Mouse (Mus musculus) v-Abl transformed pro-B cells (cell line): ENCODE results near the gene Ocln.

Experiments used
- in situ Hi-C, 2 experiments: fragments of 400-800 bp; cut with MboI; formaldehyde crosslinking; loops; one replicate each; pipeline ENCODE4 v1.15.1; 2025; ENCODE audit not compliant: unreplicated experiment in 2 of 2

Gene Ocln

DNA sequence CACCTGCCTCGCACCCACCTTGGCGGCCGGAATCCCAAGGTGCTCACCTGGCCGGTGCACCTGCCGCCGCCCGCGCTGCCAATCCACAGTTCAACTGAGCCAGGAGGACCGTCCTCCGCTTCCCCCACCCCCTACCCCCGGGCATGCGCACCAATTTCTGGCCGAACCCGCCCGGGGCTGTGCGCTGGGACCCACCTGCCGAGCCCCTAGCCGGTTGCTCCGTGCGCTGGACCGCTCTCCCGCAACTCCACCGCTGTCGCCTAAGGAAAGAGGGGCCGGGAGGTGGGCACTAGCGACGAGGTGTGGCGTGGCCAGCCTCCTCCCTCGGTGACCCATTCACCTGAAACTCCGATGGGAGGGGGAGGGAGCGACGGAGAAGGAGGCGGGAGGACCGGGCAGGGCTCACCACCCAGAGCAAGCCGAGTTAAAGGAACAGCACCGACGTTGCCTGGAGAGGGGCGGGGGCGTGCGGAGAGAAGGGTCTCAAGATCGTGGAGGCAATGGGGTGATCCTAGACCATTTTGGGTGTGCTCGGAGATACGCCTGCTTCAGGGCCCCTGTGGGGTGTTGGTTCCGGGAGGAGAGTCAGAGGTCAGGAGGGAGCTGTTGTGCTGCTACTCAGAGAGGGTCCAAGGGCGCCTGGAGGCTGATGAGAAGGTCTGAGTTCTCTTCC, at the start of gene Ocln:
TSS of gene Ocln (minus strand) at position 350 of the 673 bp plus-strand sequence.
- in situ Hi-C loops, result no loop called here

DNA sequence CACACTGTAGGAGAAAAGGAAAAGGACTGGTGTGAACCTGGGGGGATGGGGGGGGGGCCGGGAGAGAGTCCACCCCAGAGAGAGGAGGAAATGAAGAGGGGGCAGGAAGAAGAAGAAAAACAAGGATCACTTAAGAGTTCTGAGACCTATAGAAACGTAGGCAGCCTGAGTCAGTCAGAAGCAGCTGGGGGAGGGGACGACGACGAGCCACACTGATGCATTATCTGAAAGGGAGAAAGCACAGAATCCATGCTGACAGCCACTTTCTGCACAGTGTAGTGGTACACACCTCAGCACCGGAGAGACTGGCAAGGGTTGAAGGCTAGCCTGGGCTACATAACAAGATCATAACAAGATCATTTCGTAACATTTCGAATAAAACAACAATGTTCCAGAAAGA, 48.5 kb upstream of the Ocln start:
- in situ Hi-C loops, result loop anchor here in 1 of 2 experiments (25.0 kb wide), 1 partner anchor 764 kb away; no protein-coding TSS in a partner anchor

DNA sequence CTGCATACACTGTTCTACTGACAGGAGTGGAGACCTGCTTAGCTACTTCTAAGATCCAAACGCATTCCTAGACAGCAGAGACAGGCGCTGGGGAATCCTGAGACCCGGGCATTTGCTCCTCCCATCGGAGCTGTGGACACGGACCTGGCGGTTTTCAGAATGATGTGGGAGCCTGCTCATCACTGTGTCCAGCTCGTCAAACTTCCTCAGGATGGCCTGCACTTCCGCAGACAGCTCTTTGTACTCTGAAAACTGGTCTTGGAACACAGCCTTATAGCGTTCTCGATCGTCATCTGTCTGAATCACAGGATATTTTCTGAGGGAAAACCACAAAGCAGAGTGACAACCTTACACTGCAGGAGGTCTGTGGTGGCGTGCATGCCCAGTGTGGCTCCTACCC, 47.8 kb upstream of the Ocln start:
- in situ Hi-C loops, result loop anchor here in 1 of 2 experiments (25.0 kb wide), 1 partner anchor 763 kb away; no protein-coding TSS in a partner anchor

DNA sequence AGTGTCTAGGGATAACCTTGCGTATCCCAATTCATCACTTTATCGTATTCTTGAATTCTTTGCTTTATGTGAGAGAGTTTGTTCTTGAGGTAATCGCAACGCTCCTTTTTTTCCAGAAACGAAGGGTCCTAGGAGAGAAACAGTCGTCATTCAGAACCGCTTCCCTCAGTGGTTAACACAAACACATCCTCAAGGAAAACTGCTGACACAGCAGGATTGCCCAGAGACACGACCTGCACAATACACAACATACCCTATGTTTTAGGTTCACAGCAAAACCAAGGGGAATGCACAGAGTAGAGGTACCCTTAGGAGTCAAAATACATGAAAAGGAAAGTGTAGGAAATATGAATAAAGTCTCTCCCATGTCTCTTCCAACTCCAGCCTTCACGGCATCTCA, 44.8 kb upstream of the Ocln start:
- in situ Hi-C loops, result no loop called here

DNA sequence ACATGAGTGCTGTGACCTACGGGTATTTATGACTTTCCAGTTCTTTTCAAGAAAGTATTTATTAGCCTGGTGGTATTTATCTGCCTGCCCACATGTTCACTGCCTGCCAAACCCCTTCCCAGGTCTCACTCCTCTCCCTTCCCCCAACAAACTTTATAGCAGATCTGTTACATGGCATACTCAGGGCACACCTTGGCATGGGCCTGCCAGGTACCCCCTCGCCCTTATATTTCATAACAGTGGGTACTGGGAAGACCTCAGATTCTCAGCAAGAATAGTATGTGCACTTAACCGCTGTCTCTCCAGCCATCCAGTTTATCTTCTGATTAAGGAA, 43.0 kb upstream of the Ocln start:
- in situ Hi-C loops, result no loop called here

DNA sequence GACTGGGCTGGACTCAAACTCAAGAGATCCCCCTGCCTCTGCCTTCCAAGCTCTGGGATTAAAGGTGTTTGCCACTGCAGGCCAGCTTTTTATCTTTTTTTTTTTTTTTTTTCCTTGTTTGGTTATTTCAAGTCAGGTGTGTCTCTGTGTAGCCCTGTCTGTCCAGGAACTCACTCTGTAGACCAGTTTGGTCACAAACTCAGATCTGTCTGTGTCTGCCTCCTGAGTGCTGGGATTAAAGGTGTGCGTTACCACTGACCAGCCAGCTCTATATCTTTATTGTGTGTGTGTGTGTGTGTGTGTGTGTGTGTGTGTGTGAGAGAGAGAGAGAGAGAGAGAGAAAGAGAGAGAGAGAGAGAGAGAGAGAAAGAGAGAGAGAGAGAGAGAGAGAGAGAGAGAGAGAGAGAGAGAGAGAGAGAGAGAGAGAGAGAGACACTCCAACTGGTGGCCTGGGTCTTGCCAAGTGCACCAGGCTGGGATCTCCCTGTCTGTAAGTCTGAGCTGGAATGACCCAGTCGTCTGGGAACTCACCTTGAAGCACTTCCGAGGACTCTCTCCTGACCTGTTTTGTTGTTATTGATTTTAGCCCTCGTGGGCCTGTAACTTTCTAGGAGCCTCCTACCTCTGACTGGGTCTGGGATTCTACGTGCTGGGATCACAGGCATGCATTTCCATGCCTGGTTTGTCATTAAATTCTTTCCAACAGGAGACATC, 42.5 kb upstream of the Ocln start:
- in situ Hi-C loops, result no loop called here

DNA sequence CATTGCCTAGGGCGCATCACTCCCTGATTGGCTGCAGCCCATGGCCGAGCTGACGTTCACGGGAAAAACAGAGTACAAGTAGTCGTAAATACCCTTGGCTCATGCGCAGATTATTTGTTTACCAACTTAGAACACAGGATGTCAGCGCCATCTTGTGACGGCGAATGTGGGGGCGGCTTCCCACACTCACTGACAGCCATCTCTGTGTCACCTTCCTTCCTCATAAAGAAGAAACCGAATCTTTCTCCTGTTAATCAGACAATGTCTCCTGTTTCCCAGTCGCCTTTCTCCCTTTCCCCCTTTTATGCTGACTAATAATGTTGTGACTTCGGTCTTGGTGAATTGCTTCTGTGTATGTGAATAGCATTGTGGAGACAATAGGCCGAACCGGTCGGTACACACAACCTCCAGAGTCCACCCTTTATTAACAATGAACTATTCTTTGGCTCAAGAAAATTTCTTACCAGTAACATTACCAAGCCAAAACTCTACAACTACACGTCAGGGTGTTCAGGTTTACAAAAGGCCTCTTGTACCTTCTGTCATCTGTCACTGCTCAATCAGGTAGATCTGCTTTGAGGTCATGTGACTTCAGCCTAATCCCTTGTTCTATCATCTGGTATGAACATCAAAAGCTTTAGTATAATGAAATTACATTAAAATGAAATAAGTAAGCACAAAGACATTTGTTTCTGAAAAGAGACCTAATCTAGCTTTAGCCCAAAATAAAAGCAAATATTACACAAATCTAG, 41.7 kb upstream of the Ocln start:
- in situ Hi-C loops, result no loop called here

- in situ Hi-C loops, result no loop called here
These were observed 36.1 kb upstream of the Ocln start for GRCm38 (mm10) chr13:100588646-100589045.

DNA sequence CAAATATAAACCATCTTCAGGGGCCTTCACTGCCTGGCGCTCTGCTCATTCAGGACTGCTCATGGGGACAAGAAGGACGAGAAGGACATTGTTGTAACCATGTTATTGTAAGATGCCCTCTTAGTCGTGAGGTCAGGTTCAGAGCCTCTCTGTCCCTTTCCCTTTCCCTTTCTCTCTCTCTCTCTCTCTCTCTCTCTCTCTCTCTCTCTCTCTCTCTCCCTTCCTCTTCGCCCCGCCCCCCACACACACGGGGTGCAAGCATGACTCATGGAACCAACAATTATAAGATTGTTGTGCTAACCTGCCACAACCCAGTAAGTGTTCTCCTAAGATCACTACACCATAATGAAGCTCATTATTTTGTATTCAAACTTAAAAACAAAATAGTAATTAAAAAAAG, 29.6 kb upstream of the Ocln start:
- in situ Hi-C loops, result no loop called here

GRCm38 (mm10) chr13:100581701-100582100, 29.2 kb upstream of the Ocln start:
- in situ Hi-C loops, result no loop called here

DNA sequence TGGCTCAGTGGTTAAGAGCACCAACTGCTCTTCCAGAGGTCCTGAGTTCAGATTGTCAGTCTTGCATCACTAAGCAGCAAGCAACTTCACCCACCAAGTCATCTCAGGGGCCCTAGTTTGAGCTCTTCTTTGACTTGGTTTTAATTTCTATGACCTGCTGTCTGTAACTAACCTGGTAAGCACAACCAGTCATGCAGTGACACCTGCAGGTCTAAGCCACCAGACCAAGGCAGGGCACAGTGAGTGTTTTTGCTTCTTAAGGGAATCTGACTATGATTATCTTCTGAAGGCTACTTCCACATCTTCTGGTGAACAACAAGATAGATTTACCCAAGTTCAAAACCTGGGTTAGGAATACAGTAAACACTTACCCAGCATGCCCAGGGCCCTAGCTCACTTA, 27.4 kb upstream of the Ocln start:
- in situ Hi-C loops, result no loop called here

DNA sequence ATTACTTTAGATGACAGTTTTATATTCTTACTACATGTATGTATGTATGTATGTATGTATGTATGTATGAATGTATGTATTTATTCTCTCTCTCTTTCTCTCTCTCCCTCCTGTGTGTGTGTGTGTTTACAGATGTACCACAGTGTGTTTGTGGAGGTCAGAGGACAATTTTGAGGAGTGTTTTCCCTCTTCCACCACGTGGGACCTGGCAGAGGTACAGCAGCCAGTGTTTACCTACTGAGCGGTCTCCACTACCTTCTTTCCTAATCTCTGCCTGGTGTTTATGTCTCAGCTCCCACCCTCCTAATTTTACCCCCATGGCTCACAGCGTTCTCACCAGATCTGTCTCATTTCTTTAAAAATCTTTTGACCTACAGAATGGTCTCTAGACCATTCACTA, 26.7 kb upstream of the Ocln start:
- in situ Hi-C loops, result no loop called here

GRCm38 (mm10) chr13:100575950-100576349, 23.4 kb upstream of the Ocln start:
- in situ Hi-C loops, result no loop called here

DNA sequence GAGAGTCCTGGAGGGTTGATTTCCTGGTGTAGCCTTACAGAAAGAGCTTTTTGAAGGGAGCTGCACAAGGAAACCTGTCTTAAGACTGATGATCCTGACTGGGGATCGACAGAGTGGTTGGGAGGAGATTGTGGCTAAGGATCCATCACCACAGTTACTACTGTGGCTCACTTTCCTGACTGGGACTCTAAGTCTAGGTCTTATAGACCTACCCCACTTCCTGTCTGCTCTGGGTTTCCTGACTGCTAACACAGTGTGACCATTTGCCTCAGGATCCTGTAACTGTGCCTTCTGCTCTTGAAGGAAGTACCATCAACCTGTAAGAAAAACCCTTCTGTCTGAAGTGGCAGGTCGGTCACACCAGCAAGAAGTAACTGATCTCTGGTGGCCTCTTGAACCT, 18.2 kb upstream of the Ocln start:
- in situ Hi-C loops, result no loop called here

GRCm38 (mm10) chr13:100568359-100568758, 15.8 kb upstream of the Ocln start:
- in situ Hi-C loops, result no loop called here

GRCm38 (mm10) chr13:100559449-100559848, 6.9 kb upstream of the Ocln start:
- in situ Hi-C loops, result no loop called here

GRCm38 (mm10) chr13:100557011-100557410, 4.5 kb upstream of the Ocln start:
- in situ Hi-C loops, result no loop called here

DNA sequence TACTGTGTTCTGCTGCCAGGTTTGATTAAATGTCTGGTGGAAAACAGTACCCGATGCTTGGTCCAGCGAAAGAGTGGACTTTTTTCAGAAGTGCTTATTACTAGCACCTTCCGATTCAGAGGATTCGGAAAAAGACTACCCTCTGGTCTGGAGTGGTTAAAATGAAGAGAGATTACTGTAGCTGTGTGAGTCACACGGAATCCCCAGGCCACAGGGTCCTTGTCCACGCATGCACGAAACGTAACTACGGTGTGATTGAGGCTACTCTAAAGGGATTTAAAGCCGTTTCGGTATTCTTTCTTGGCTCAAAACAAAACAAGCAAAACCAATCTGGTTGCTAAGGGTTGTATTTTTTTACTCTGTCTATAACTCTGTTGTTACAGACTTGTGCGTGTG, 522 bp upstream of the Ocln start:
- in situ Hi-C loops, result no loop called here

GRCm38 (mm10) chr13:100552009-100552368, 529 bp downstream of the Ocln start:
- in situ Hi-C loops, result no loop called here

GRCm38 (mm10) chr13:100551371-100552008, 1.0 kb downstream of the Ocln start:
- in situ Hi-C loops, result no loop called here

GRCm38 (mm10) chr13:100547269-100547668, 5.2 kb downstream of the Ocln start:
- in situ Hi-C loops, result no loop called here
